Mouse (Mus musculus): Measurements from ENCODE around the gene Crlf3. TPM values are rescaled to one million over a fixed set of nuclear protein-coding genes. Genes with fewer than 3 reads are reported as not detected.
A peak's percentile ranks its signal among the peaks of the same experiment; 100 is the strongest.

Crlf3 gene
- total RNA-seq, 1 experiment = 57.3 TPM

DNA sequence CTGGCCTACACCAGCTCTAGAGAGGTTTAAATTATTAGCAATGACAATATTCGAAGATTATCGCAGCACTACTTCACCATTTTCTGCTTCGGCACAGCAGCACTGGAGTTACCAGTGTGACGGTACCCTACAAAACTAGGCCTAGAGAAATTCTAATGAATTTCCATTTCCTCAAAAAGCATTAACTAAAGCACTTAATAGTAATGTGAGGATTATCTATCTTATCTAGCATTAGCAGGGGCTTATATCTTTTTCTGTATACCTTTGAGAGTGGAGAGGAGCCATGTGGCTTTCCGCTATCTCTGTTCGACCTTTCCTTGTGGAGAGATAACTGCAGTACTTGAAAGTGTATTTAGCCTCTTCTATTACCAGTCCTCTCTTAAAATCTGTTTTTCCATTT, 1.0 kb downstream of the Crlf3 start:
- DNase-seq (ENCODE audit: low read depth, low spot score) = no peak
- peak overlapping the region; percentile 99; the same call in 1 of the 2 replicates for H3K9ac ChIP-seq (ENCODE audit: insufficient read depth, low read depth, low read length, poor library complexity, severe bottlenecking)
- no peak overlapping the region for H3K27ac ChIP-seq (ENCODE audit: insufficient read depth, low read depth, low read length, poor library complexity, severe bottlenecking)
- peaks cover 4% of the 10 kb centered on the region; the same call in 1 of the 2 replicates for H3K36me3 ChIP-seq (ENCODE audit: control insufficient read depth, insufficient read depth, low read length, poor library complexity, severe bottlenecking)
- H3K4me1 ChIP-seq (ENCODE audit: control insufficient read depth in 2 of 2, insufficient read depth in 2 of 2, low read length in 2 of 2, poor library complexity in 1 of 2) = 0 out of 4 replicates have a peak, but pooled peaks cover 0 to 2% of the 10 kb centered on the region in 2 experiments
- in situ Hi-C loops (cut with MboI; ENCODE audit: low sequenced_read_pairs in 2 of 2, unreplicated experiment in 2 of 2) = no loop called here
- H3K4me3 ChIP-seq (ENCODE audit: insufficient read depth in 1 of 2, low read depth in 1 of 2, low read length in 2 of 2, poor library complexity in 1 of 2, severe bottlenecking in 1 of 2) = peak overlapping the region; percentile 82 to 99
- TF ChIP-seq ZC3H11A (IDR thresholded peaks at IDR 0.05; ENCODE audit: borderline replicate concordance, low read depth, low read length) (no peak), CHD2 (IDR thresholded peaks at IDR 0.05; ENCODE audit: low read depth, low read length) (no peak), ZNF384 (IDR thresholded peaks at IDR 0.05; ENCODE audit: low read depth, low read length) (no peak), HCFC1 (IDR thresholded peaks at IDR 0.05; ENCODE audit: borderline replicate concordance, insufficient read depth, low read length) (no peak), MAFK (IDR thresholded peaks at IDR 0.05; ENCODE audit: insufficient read depth, low read depth, low read length) (no peak)
- no peaks in the 10 kb centered on the region for H3K9me3 ChIP-seq (ENCODE audit: control insufficient read depth, insufficient read depth, low read depth, low read length)

DNA sequence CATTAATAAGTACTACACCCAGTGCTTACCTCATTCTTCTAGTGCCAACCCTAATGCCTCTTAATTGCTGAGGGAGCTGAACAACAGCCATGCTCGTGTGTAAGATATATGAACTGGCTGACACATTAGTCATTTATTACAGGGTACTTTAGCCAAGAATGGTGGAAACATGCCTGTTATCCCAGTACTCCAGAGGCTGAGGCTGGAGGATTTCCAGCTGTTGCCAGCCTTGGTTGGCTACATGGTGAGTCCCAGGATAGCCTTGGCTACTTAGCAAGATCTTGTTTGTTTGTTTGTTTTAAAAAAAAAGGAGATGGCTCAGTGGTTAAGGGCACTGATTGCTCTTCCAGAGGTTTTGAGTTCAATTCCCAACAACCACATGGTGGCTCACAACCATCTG, 2.0 kb downstream of the Crlf3 start:
- Histone ChIP-seq H3K4me1 (ENCODE audit: control insufficient read depth in 2 of 2, insufficient read depth in 2 of 2, low read length in 2 of 2, poor library complexity in 1 of 2) (0 out of 4 replicates have a peak, but pooled peaks cover 0 to 2% of the 10 kb centered on the region in 2 experiments), H3K4me3 (ENCODE audit: insufficient read depth in 1 of 2, low read depth in 1 of 2, low read length in 2 of 2, poor library complexity in 1 of 2, severe bottlenecking in 1 of 2) (no peak overlapping the region), H3K9ac (ENCODE audit: insufficient read depth, low read depth, low read length, poor library complexity, severe bottlenecking) (no peak overlapping the region), H3K9me3 (ENCODE audit: control insufficient read depth, insufficient read depth, low read depth, low read length) (no peaks in the 10 kb centered on the region), H3K36me3 (ENCODE audit: control insufficient read depth, insufficient read depth, low read length, poor library complexity, severe bottlenecking) (peaks cover 4% of the 10 kb centered on the region; the same call in 1 of the 2 replicates), H3K27ac (ENCODE audit: insufficient read depth, low read depth, low read length, poor library complexity, severe bottlenecking) (no peak overlapping the region)
- no peak for TF ChIP-seq HCFC1 (IDR thresholded peaks at IDR 0.05; ENCODE audit: borderline replicate concordance, insufficient read depth, low read length)
- TF ChIP-seq CHD2 (IDR thresholded peaks at IDR 0.05; ENCODE audit: low read depth, low read length) = no peak
- TF ChIP-seq ZC3H11A (IDR thresholded peaks at IDR 0.05; ENCODE audit: borderline replicate concordance, low read depth, low read length) = no peak
- TF ChIP-seq ZNF384 (IDR thresholded peaks at IDR 0.05; ENCODE audit: low read depth, low read length) = no peak
- no peak for TF ChIP-seq MAFK (IDR thresholded peaks at IDR 0.05; ENCODE audit: insufficient read depth, low read depth, low read length)
- in situ Hi-C loops (cut with MboI; ENCODE audit: low sequenced_read_pairs in 2 of 2, unreplicated experiment in 2 of 2) = no loop called here
- DNase-seq (ENCODE audit: low read depth, low spot score) = no peak

DNA sequence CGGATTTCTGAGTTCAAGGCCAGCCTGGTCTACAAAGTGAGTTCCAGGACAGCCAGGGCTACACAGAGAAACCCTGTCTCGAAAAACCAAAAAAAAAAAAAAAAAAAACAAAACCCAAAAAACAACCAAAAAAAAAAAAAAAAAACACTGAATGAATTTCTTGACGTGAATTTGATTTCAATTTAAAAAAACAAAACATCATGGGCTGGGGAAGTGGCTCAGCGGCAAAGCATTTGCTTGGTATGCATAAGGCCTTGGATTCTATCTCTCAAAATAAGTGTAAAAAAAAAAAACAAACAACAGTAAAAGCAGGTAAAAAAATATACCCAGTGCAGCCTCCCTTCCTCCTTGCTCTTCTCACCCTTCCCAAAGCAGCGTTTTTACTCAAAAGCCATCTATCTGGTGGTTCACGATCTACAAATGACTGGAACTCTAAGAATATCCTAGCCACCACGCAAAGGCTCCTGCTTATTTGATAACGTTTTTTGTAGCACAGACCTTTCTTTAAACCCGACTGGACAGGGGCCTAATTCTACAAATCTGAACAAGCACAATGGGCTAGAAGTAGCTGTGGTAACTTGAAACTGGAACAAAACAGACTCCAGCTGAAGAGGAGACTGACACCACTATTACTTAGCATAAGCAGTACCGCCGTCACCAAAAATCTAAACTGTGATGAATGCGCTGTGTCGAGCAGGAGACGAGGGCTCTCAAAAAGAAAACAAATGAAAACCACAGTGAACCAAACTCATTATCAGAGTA, 2.8 kb downstream of the Crlf3 start:
- DNase-seq (ENCODE audit: low read depth, low spot score) = no peak
- no peak for TF ChIP-seq CHD2 (IDR thresholded peaks at IDR 0.05; ENCODE audit: low read depth, low read length)
- TF ChIP-seq ZNF384 (IDR thresholded peaks at IDR 0.05; ENCODE audit: low read depth, low read length) = 0 out of 2 replicates have a peak, but pooled peaks have one; percentile 33
- Histone ChIP-seq H3K4me1 (ENCODE audit: control insufficient read depth in 2 of 2, insufficient read depth in 2 of 2, low read length in 2 of 2, poor library complexity in 1 of 2) (0 out of 4 replicates have a peak, but pooled peaks cover 0 to 2% of the 10 kb centered on the region in 2 experiments), H3K27ac (ENCODE audit: insufficient read depth, low read depth, low read length, poor library complexity, severe bottlenecking) (no peak overlapping the region), H3K36me3 (ENCODE audit: control insufficient read depth, insufficient read depth, low read length, poor library complexity, severe bottlenecking) (peaks cover 4% of the 10 kb centered on the region; the same call in 1 of the 2 replicates), H3K9me3 (ENCODE audit: control insufficient read depth, insufficient read depth, low read depth, low read length) (no peaks in the 10 kb centered on the region), H3K9ac (ENCODE audit: insufficient read depth, low read depth, low read length, poor library complexity, severe bottlenecking) (no peak overlapping the region), H3K4me3 (ENCODE audit: insufficient read depth in 1 of 2, low read depth in 1 of 2, low read length in 2 of 2, poor library complexity in 1 of 2, severe bottlenecking in 1 of 2) (no peak overlapping the region)
- in situ Hi-C loops (cut with MboI; ENCODE audit: low sequenced_read_pairs in 2 of 2, unreplicated experiment in 2 of 2) = no loop called here

DNA sequence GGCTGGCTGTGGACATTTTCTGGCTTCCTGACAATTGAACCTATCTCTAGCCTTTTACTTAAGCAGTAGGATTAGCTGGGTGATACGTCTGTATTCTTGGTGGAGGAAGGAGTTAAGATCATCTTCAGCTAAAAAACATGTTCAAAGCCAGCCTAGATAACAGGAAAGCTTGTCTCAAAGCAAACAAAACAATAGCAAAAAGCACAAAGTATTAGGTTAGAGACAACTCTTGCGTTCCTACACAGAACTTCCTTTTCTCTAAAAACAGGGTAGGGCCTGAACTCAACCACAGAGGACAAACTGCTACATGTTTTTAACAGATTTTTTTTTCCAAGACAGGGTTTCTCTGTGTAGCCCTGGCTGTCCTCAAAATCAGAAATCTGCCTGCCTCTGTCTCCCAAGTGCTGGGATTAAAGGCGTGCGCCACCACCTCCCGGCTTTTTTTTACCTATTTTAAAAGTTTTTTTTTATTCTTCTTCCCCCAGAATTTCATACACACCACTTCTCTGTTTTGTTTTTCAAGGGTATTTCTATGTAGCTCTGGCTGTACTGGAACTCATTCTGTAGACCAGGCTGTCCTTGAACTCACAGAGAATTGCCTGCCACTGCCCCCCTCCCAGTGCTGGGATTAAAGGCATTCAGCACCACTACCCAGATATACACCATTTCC, 5.0 kb downstream of the Crlf3 start:
- no peak overlapping the region for H3K4me3 ChIP-seq (ENCODE audit: insufficient read depth in 1 of 2, low read depth in 1 of 2, low read length in 2 of 2, poor library complexity in 1 of 2, severe bottlenecking in 1 of 2)
- TF ChIP-seq CHD2 (IDR thresholded peaks at IDR 0.05; ENCODE audit: low read depth, low read length) (no peak), MAFK (IDR thresholded peaks at IDR 0.05; ENCODE audit: insufficient read depth, low read depth, low read length) (no peak), ZC3H11A (IDR thresholded peaks at IDR 0.05; ENCODE audit: borderline replicate concordance, low read depth, low read length) (no peak), HCFC1 (IDR thresholded peaks at IDR 0.05; ENCODE audit: borderline replicate concordance, insufficient read depth, low read length) (no peak), ZNF384 (IDR thresholded peaks at IDR 0.05; ENCODE audit: low read depth, low read length) (no peak)
- no peak overlapping the region for H3K27ac ChIP-seq (ENCODE audit: insufficient read depth, low read depth, low read length, poor library complexity, severe bottlenecking)
- DNase-seq (ENCODE audit: low read depth, low spot score) = no peak
- H3K9me3 ChIP-seq (ENCODE audit: control insufficient read depth, insufficient read depth, low read depth, low read length) = no peaks in the 10 kb centered on the region
- in situ Hi-C loops (cut with MboI; ENCODE audit: low sequenced_read_pairs in 2 of 2, unreplicated experiment in 2 of 2) = no loop called here
- H3K9ac ChIP-seq (ENCODE audit: insufficient read depth, low read depth, low read length, poor library complexity, severe bottlenecking) = no peak overlapping the region
- peaks cover 4% of the 10 kb centered on the region; the same call in 1 of the 2 replicates for H3K36me3 ChIP-seq (ENCODE audit: control insufficient read depth, insufficient read depth, low read length, poor library complexity, severe bottlenecking)
- peaks cover 4% of the 10 kb centered on the region in 2 experiments; a peak in 2 of 4 replicates for H3K4me1 ChIP-seq (ENCODE audit: control insufficient read depth in 2 of 2, insufficient read depth in 2 of 2, low read length in 2 of 2, poor library complexity in 1 of 2)
